Mouse (Mus musculus): ENCODE measurements around the gene Laptm4a. TPM values are rescaled to one million over a fixed set of nuclear protein-coding genes. Genes with fewer than 3 reads are reported as not detected.

Laptm4a gene
- 184 TPM for polyA plus RNA-seq (2017; shearing (Covaris generic))

GRCm38 (mm10) chr12:8921394-8922368 is at the start of gene Laptm4a:
Gene Laptm4a (plus strand): TSS chr12:8921664.

GRCm38 (mm10) chr12:8947714-8948464 is 26.4 kb downstream of the Laptm4a start, which contains the start of gene Matn3:
Gene Matn3 (plus strand): TSS chr12:8947929.

DNA sequence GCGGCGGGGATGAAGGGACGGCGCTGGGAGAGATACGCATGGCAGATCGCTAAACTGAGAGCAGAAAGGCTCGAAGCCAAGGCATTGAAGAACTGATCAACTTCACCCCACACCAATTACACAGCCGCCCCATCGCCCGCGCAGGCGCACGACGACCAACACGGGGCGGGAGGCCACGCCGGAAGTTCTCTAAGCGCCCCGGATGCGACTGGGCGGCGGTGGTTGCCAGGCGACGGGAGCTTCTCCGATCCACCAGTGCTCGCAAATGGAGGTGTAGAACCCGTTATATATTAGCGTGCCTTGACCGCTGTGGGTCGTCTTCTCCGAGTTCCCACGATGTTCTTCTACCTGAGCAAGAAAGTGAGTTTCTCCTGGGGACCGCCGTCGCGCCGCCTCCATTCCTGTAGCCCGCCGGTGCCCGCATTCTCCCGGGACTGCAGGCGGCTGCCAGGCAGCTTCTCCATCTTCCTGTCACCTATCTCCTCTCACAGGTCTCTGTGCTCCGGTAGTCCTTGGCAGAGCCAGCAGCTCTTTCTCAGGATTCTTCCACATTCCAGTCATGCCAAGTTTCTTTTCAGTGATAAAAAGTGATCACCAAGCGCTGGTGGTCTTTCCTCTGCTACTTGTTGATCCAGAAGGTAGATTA is 52.5 kb downstream of the Laptm4a start, which contains the start of gene Wdr35:
Gene Wdr35, plus strand, starts transcription at position 73 of the 646 bp plus-strand sequence.

Other genes with a start within 250 kb of the Laptm4a start
- 15.5 TPM for gene Pum2, start 247.5 kb upstream of the Laptm4a start, polyA plus RNA-seq (2017; shearing (Covaris generic))
- 0.49 TPM for gene Sdc1, start 150.3 kb upstream of the Laptm4a start, polyA plus RNA-seq (2017; shearing (Covaris generic))
- not detected for gene Matn3, start 26.3 kb downstream of the Laptm4a start, polyA plus RNA-seq (2017; shearing (Covaris generic))
- gene Wdr35, start 52.2 kb downstream of the Laptm4a start, polyA plus RNA-seq (2017; shearing (Covaris generic)): 4.4 TPM
- 20.0 TPM for gene Ttc32, start 108.3 kb downstream of the Laptm4a start, polyA plus RNA-seq (2017; shearing (Covaris generic))